Mouse (Mus musculus): Measurements from ENCODE around the gene M1ap.

DNA sequence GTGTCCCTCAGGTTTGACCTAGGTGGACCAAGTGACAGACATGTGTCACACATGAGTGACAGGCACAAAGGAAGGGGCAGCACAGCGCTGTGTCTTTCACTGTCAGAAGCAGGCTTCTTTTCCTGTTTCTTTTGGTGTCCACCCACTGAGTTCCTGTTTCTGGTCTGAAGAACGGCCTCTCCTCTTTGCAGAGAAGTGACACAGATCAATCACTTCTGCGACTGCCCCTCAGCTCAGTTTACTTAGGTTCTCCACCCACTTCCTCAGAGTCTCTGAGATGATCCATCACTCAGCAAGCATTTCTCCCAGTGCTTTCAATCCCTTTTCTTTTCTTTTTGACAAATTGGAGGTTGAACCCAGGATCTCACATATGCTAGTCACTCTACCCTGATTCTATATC lies 62.0 kb downstream of the M1ap start:
- no peak for TF ChIP-seq CTCF (IDR thresholded peaks at IDR 0.05; ENCODE audit: control insufficient read depth, insufficient read depth, insufficient read length)
- no peak for TF ChIP-seq USF1 (IDR thresholded peaks at IDR 0.05; ENCODE audit: low read depth)
- no peak for TF ChIP-seq MAX (IDR thresholded peaks at IDR 0.05)
- no peak for TF ChIP-seq CEBPB (IDR thresholded peaks at IDR 0.05; ENCODE audit: low read depth)
- TF ChIP-seq MYOG (IDR thresholded peaks at IDR 0.05; ENCODE audit: control insufficient read depth, extremely low read depth, insufficient read length), result no peak
- TF ChIP-seq MYOD1 (IDR thresholded peaks at IDR 0.05; ENCODE audit: control insufficient read depth, insufficient read length, low read depth), result no peak
- TF ChIP-seq FOSL1 (IDR thresholded peaks at IDR 0.05; ENCODE audit: insufficient read depth, low read length, poor library complexity, severe bottlenecking), result no peak

All from C2C12 (cell line).